Mouse (Mus musculus) CH12.LX (cell line): Measurements from ENCODE around the gene Ttc30a2. TPM values are rescaled to one million over a fixed set of nuclear protein-coding genes. Genes with fewer than 3 reads are reported as not detected.

Source experiments
- DNase-seq: peaks from one replicate; pipeline ENCODE4 v3.0.0-alpha.2; 2013; ENCODE audit errors: extremely low read depth
- H3K27ac ChIP-seq: 2 replicates; pipeline ENCODE4 v1.5.1; 2012; ENCODE audit warnings: low read depth, mild to moderate bottlenecking, control low read depth, moderate library complexity; ENCODE audit not compliant: insufficient read depth
- H3K27me3 ChIP-seq: replicated peaks from 2 replicates; pipeline ENCODE3; 2012; ENCODE audit warnings: inconsistent platforms
- H3K36me3 ChIP-seq, 2 experiments: replicated peaks in 1 of 2; 2 replicates each; pipeline versions ENCODE3 to v1.6.1; 2012; ENCODE audit warnings: inconsistent platforms in 1 of 2, low read length in 1 of 2, mild to moderate bottlenecking in 1 of 2, mixed read lengths in 1 of 2, moderate library complexity in 1 of 2; ENCODE audit not compliant: control insufficient read depth in 1 of 2, insufficient read depth in 1 of 2
- H3K4me1 ChIP-seq, 2 experiments: 2 replicates each; pipeline ENCODE4 v1.6.1; 2012; ENCODE audit warnings: inconsistent platforms in 1 of 2, moderate library complexity in 1 of 2; ENCODE audit not compliant: insufficient read depth in 2 of 2, control insufficient read depth in 1 of 2
- H3K4me2 ChIP-seq: 2 replicates; pipeline ENCODE4 v1.6.1; 2012; ENCODE audit warnings: low read depth, mild to moderate bottlenecking, control low read depth; ENCODE audit not compliant: poor library complexity, insufficient read depth, severe bottlenecking
- H3K4me3 ChIP-seq, 3 experiments: fragments of 150-350 bp in 1 of 3; sonication (generic) in 1 of 3; replicated peaks in 1 of 3; 2 replicates each; pipeline versions ENCODE3 to v1.5.1; 2011 to 2012; ENCODE audit warnings: low read depth in 2 of 3, low read length in 2 of 3, mild to moderate bottlenecking in 2 of 3, moderate library complexity in 2 of 3, control low read depth in 1 of 3, improper control_type of control experiment in 1 of 3, inconsistent platforms in 1 of 3, mixed read lengths in 1 of 3; ENCODE audit not compliant: poor library complexity in 1 of 3
- H3K79me2 ChIP-seq: replicated peaks from 2 replicates; pipeline ENCODE4 v1.6.1; 2012; ENCODE audit warnings: mild to moderate bottlenecking, moderate library complexity; ENCODE audit not compliant: control insufficient read depth, poor library complexity, insufficient read depth, severe bottlenecking; ENCODE audit errors: extremely low read depth
- H3K9ac ChIP-seq: 2 replicates; pipeline ENCODE4 v1.6.1; 2012; ENCODE audit warnings: low read depth, mild to moderate bottlenecking, control low read depth, moderate library complexity; ENCODE audit not compliant: insufficient read depth
- H3K9me3 ChIP-seq: replicated peaks from 2 replicates; pipeline ENCODE3; 2012; ENCODE audit warnings: low read length, inconsistent platforms, mixed read lengths
- BHLHE40 ChIP-seq: IDR thresholded peaks from 2 replicates; pipeline ENCODE4 v1.6.1; 2011; ENCODE audit warnings: mild to moderate bottlenecking, low read depth, low read length, improper control_type of control experiment
- CHD2 ChIP-seq: IDR thresholded peaks from 2 replicates; pipeline ENCODE4 v1.6.1; 2011; ENCODE audit warnings: low read length, improper control_type of control experiment
- EP300 ChIP-seq: IDR thresholded peaks from 2 replicates; pipeline ENCODE4 v1.6.1; 2011; ENCODE audit warnings: low read length, improper control_type of control experiment
- ETS1 ChIP-seq: conservative IDR thresholded peaks from 2 replicates; pipeline ENCODE4 v1.6.1; 2012; ENCODE audit warnings: low read depth, mild to moderate bottlenecking, inconsistent platforms, low read length, improper control_type of control experiment, moderate library complexity
- GABPA ChIP-seq: IDR thresholded peaks from 2 replicates; pipeline ENCODE4 v1.6.1; 2012; ENCODE audit warnings: low read depth, low read length, improper control_type of control experiment, inconsistent platforms; ENCODE audit not compliant: insufficient replicate concordance
- HCFC1 ChIP-seq: IDR thresholded peaks from 2 replicates; pipeline ENCODE4 v1.6.1; 2012; ENCODE audit warnings: low read depth, mild to moderate bottlenecking, inconsistent platforms, low read length, improper control_type of control experiment
- IRF4 ChIP-seq: IDR thresholded peaks from 2 replicates; pipeline ENCODE4 v1.6.1; 2014; ENCODE audit warnings: low read depth, mild to moderate bottlenecking, inconsistent platforms, low read length, improper control_type of control experiment
- JUN ChIP-seq: IDR thresholded peaks from 2 replicates; pipeline ENCODE4 v1.6.1; 2011; ENCODE audit warnings: low read depth, mild to moderate bottlenecking, low read length, improper control_type of control experiment, moderate library complexity; ENCODE audit not compliant: insufficient read depth
- JUND ChIP-seq: conservative IDR thresholded peaks from 2 replicates; pipeline ENCODE4 v1.6.1; 2011; ENCODE audit warnings: low read depth, low read length, improper control_type of control experiment
- KAT2A ChIP-seq: IDR thresholded peaks from 2 replicates; pipeline ENCODE4 v1.6.1; 2012; ENCODE audit warnings: low read length, improper control_type of control experiment, inconsistent platforms; ENCODE audit not compliant: insufficient replicate concordance
- MAFK ChIP-seq: IDR thresholded peaks from 2 replicates; pipeline ENCODE4 v1.6.1; 2011; ENCODE audit warnings: low read length, improper control_type of control experiment; ENCODE audit not compliant: insufficient replicate concordance
- MAX ChIP-seq: IDR thresholded peaks from 2 replicates; pipeline ENCODE4 v1.6.1; 2011; ENCODE audit warnings: low read length, improper control_type of control experiment
- MAZ ChIP-seq: IDR thresholded peaks from 2 replicates; pipeline ENCODE4 v1.6.1; 2012; ENCODE audit warnings: low read depth, mild to moderate bottlenecking, inconsistent platforms, low read length, improper control_type of control experiment, moderate library complexity
- MEF2A ChIP-seq: IDR thresholded peaks from 2 replicates; pipeline ENCODE4 v1.6.1; 2014; ENCODE audit warnings: low read depth, mild to moderate bottlenecking, inconsistent platforms, low read length, improper control_type of control experiment, borderline replicate concordance
- MXI1 ChIP-seq: IDR thresholded peaks from 2 replicates; pipeline ENCODE4 v1.6.1; 2011; ENCODE audit warnings: mild to moderate bottlenecking, low read depth, low read length, improper control_type of control experiment
- MYC ChIP-seq: IDR thresholded peaks from 2 replicates; pipeline ENCODE4 v1.6.1; 2011; ENCODE audit warnings: low read depth, mild to moderate bottlenecking, improper control_type of control experiment, low read length
- PAX5 ChIP-seq: IDR thresholded peaks from 2 replicates; pipeline ENCODE4 v1.6.1; 2012; ENCODE audit warnings: low read length, inconsistent platforms, mixed read lengths
- POLR2A ChIP-seq: IDR thresholded peaks from 2 replicates; pipeline ENCODE4 v1.6.1; 2011; ENCODE audit warnings: low read depth, mild to moderate bottlenecking, improper control_type of control experiment, low read length
- POLR2AphosphoS2 ChIP-seq: IDR thresholded peaks from 2 replicates; pipeline ENCODE4 v1.6.1; 2011; ENCODE audit warnings: low read depth, low read length, improper control_type of control experiment
- RAD21 ChIP-seq: IDR thresholded peaks from 2 replicates; pipeline ENCODE4 v1.6.1; 2011; ENCODE audit warnings: low read depth, mild to moderate bottlenecking, low read length, improper control_type of control experiment, moderate library complexity
- SIN3A ChIP-seq: IDR thresholded peaks from 2 replicates; pipeline ENCODE4 v1.6.1; 2012; ENCODE audit warnings: low read length, improper control_type of control experiment, inconsistent platforms
- TBP ChIP-seq: conservative IDR thresholded peaks from 2 replicates; pipeline ENCODE4 v1.6.1; 2011; ENCODE audit warnings: low read depth, low read length, improper control_type of control experiment
- TCF12 ChIP-seq: IDR thresholded peaks from 2 replicates; pipeline ENCODE4 v1.6.1; 2014; ENCODE audit warnings: low read depth, mild to moderate bottlenecking, inconsistent platforms, low read length, improper control_type of control experiment
- UBTF ChIP-seq: IDR thresholded peaks from 2 replicates; pipeline ENCODE4 v1.6.1; 2012; ENCODE audit warnings: low read depth, mild to moderate bottlenecking, inconsistent platforms, low read length, improper control_type of control experiment, moderate library complexity
- USF1 ChIP-seq: IDR thresholded peaks from 2 replicates; pipeline ENCODE4 v1.6.1; 2014; ENCODE audit warnings: low read depth, mild to moderate bottlenecking, inconsistent platforms, low read length, improper control_type of control experiment
- USF2 ChIP-seq: conservative IDR thresholded peaks from 2 replicates; pipeline ENCODE4 v1.6.1; 2011; ENCODE audit warnings: low read depth, low read length, improper control_type of control experiment
- ZMIZ1 ChIP-seq: IDR thresholded peaks from 2 replicates; pipeline ENCODE4 v1.6.1; 2012; ENCODE audit warnings: low read depth, mild to moderate bottlenecking, inconsistent platforms, low read length, improper control_type of control experiment
- ZNF384 ChIP-seq: IDR thresholded peaks from 2 replicates; pipeline ENCODE4 v1.6.1; 2012; ENCODE audit warnings: low read depth, low read length, improper control_type of control experiment, inconsistent platforms
- dilution Hi-C: fragments of 300-500 bp; cut with MboI; formaldehyde crosslinking; loops from 2 replicates; pipeline ENCODE4 v1.14.3; 2020; ENCODE audit warnings: low sequenced_read_pairs; ENCODE audit not compliant: extremely low pct_unique_long_range_greater_than_20kb, extremely low pct_ligation_motif_present
- in situ Hi-C: fragments of 300-500 bp; cut with MboI; formaldehyde crosslinking; loops from 3 replicates; pipeline ENCODE4 v1.14.3; 2019; ENCODE audit warnings: low sequenced_read_pairs, low pct_ligation_motif_present, low pct_unique_long_range_greater_than_20kb, mixed read lengths
- polyA plus RNA-seq: library from polyadenylated mRNA; unstranded; fragments of >175 nt; gene quantifications from 2 replicates; pipeline ENCODE4 v1.2.1, GENCODE M21; 2012; ENCODE audit warnings: low read depth; ENCODE audit not compliant: insufficient read length
- total RNA-seq, 2 experiments: library from RNA; depleted of rRNA; stranded (reverse); fragments of 300-350 nt in 1 of 2; fragments of >200 nt in 1 of 2; gene quantifications; 2 replicates each; pipeline ENCODE4 v1.2.3; 2012 to 2014

Ttc30a2 gene
- total and polyA plus RNA-seq, 3 experiments = not detected

- Histone ChIP-seq H3K27ac (no peak overlapping the region), H3K36me3 (no peaks in the 10 kb centered on the region), H3K4me3 (no peak overlapping the region), H3K4me2 (no peak overlapping the region), H3K4me1 (peaks cover 9 to 27% of the 10 kb centered on the region in 2 experiments), H3K27me3 (no peaks in the 10 kb centered on the region), H3K9me3 (no peaks in the 10 kb centered on the region), H3K79me2 (no peaks in the 10 kb centered on the region), H3K9ac (no peak overlapping the region)
- in situ Hi-C loops = no loop called here
- DNase-seq = peak; percentile 79
- dilution Hi-C loops = no loop called here
- TF ChIP-seq ETS1 (peak; percentile 78), MYC (peak; percentile 26; the same call in 1 of the 2 replicates), TBP (no peak), USF1 (peak; percentile 67), PAX5 (no peak), MEF2A (peak; percentile 97), ZMIZ1 (no peak), TCF12 (no peak), MAZ (no peak), USF2 (peak; percentile 48), GABPA (no peak), JUND (peak; percentile 71; the same call in 1 of the 2 replicates), JUN (peak; percentile 85), MAFK (no peak), SIN3A (no peak), POLR2AphosphoS2 (no peak), EP300 (no peak), POLR2A (0 out of 2 replicates have a peak, but pooled peaks have one; percentile 15), BHLHE40 (peak; percentile 92), HCFC1 (no peak), UBTF (no peak), MAX (peak; percentile 59; the same call in 1 of the 2 replicates), KAT2A (no peak)
Observed at GRCm38 (mm10) chr2:75997726-75998125, 19.8 kb upstream of the Ttc30a2 start.

GRCm38 (mm10) chr2:75994841-75995240 lies 16.9 kb upstream of the Ttc30a2 start:
- dilution Hi-C loops (no loop called here), in situ Hi-C loops (no loop called here)
- no peak for DNase-seq
- TF ChIP-seq PAX5 (no peak), USF1 (no peak), POLR2A (no peak), MAZ (no peak), CHD2 (no peak), MXI1 (no peak), USF2 (no peak), JUN (no peak), TBP (no peak), UBTF (no peak), IRF4 (no peak), SIN3A (no peak), RAD21 (no peak), MAFK (no peak), POLR2AphosphoS2 (no peak), JUND (no peak), ZNF384 (no peak), ZMIZ1 (no peak)
- H3K27me3 ChIP-seq = no peaks in the 10 kb centered on the region
- no peak overlapping the region for H3K4me3 ChIP-seq
- no peaks in the 10 kb centered on the region for H3K9me3 ChIP-seq
- H3K27ac ChIP-seq = no peak overlapping the region
- no peaks in the 10 kb centered on the region for H3K79me2 ChIP-seq
- H3K4me2 ChIP-seq = no peak overlapping the region
- no peaks in the 10 kb centered on the region for H3K36me3 ChIP-seq
- no peak overlapping the region for H3K9ac ChIP-seq
- peaks cover 18 to 40% of the 10 kb centered on the region in 2 experiments for H3K4me1 ChIP-seq
